Mouse (Mus musculus) kidney, postnatal 14 days (tissue): ENCODE results near the gene Tent4b.

Experiments used
- DNase-seq: peaks from one replicate; pipeline ENCODE4 v3.0.0; 2022; ENCODE audit warnings: mixed read lengths

Tent4b gene

DNA sequence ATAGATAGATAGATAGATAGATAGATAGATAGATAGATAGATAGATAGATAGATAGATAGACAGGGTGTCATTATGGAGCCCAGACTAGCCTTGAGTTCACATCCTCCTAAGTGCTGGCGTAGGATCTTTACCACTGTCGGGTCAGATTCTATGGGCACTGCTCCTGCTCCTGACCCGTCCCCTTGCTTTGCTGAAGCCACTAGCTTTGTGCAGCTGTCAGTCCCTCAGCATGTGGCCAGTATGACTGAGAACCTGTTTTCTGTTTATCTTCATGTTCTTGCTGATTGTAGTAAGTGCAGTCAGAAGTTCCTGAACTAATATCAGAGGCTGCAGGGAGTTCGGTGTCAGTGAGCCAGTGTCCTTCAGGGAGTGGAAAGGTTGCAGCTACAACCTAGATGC, 108.7 kb downstream of the Tent4b start:
- no peak for DNase-seq
